Mouse (Mus musculus) limb, embryonic 14.5 days (tissue): ENCODE measurements around the gene Olfr629. TPM values are rescaled to one million over a fixed set of nuclear protein-coding genes. Genes with fewer than 3 reads are reported as not detected.
"Not testable (repeated sequence)": the region's sequence is repeated elsewhere in the genome, so short reads cannot be mapped to it uniquely, and the experiment has no call there.

Source experiments
- ATAC-seq: fragments of 200-750 bp; cut with Nextera tagmentation; 2 replicates; pipeline ENCODE4 v1.8.0; 2017; ENCODE audit warnings: low read depth, moderate number of reproducible peaks, moderate TSS enrichment; ENCODE audit not compliant: low FRiP score
- DNase-seq: peaks from one replicate; pipeline ENCODE4 v3.0.0-alpha.2; 2015; ENCODE audit warnings: low spot score
- H3K27ac ChIP-seq: fragments of 300-500 bp; sonication (generic); replicated peaks from 2 replicates; pipeline ENCODE4 v1.5.1; 2014; ENCODE audit warnings: low read depth, mild to moderate bottlenecking, low read length, moderate library complexity, mixed read lengths
- H3K27me3 ChIP-seq: fragments of 300-500 bp; sonication (generic); 2 replicates; pipeline ENCODE4 v1.6.1; 2014; ENCODE audit warnings: low read length, mixed read lengths; ENCODE audit not compliant: control insufficient read depth, insufficient read depth
- H3K36me3 ChIP-seq: fragments of 300-500 bp; sonication (generic); 2 replicates; pipeline ENCODE4 v1.6.1; 2014; ENCODE audit warnings: mild to moderate bottlenecking, low read length, moderate library complexity, mixed read lengths; ENCODE audit not compliant: control insufficient read depth, insufficient read depth
- H3K4me1 ChIP-seq: fragments of 300-500 bp; sonication (generic); 2 replicates; pipeline ENCODE4 v1.6.1; 2014; ENCODE audit warnings: antibody characterized with exemption, low read length, mixed read lengths; ENCODE audit not compliant: control insufficient read depth, insufficient read depth
- H3K4me2 ChIP-seq: fragments of 300-500 bp; sonication (generic); replicated peaks from 2 replicates; pipeline ENCODE4 v1.6.1; 2014; ENCODE audit warnings: low read depth, mild to moderate bottlenecking, low read length, moderate library complexity; ENCODE audit not compliant: severe bottlenecking
- H3K4me3 ChIP-seq: fragments of 300-500 bp; sonication (generic); replicated peaks from 2 replicates; pipeline ENCODE4 v1.5.1; 2014; ENCODE audit warnings: low read length
- H3K9ac ChIP-seq: fragments of 300-500 bp; sonication (generic); 2 replicates; pipeline ENCODE4 v1.6.1; 2014; ENCODE audit warnings: mild to moderate bottlenecking, low read depth, low read length, moderate library complexity; ENCODE audit not compliant: severe bottlenecking
- H3K9me3 ChIP-seq: fragments of 300-500 bp; sonication (generic); 2 replicates; pipeline ENCODE4 v1.6.1; 2016; ENCODE audit warnings: low read length; ENCODE audit not compliant: control insufficient read depth
- POLR2A ChIP-seq: fragments of 200-500 bp; IDR thresholded peaks from 2 replicates; pipeline ENCODE4 v1.8.0; 2012; ENCODE audit warnings: inconsistent platforms, mild to moderate bottlenecking, moderate library complexity, borderline replicate concordance; ENCODE audit not compliant: insufficient read depth, insufficient read length; ENCODE audit errors: extremely low read depth
- WGBS: fragments of 180-500 bp; shearing (Covaris S2); extraction: QIAGEN DNeasy Blood & Tissue Kit; methylation state at CpG from one replicate; pipeline ENCODE4 v1.1.7; 2014; 5-methylcytosine and 5-hydroxymethylcytosine counted together
- polyA plus RNA-seq, 2 experiments: library from polyadenylated mRNA; depleted of rRNA in 1 of 2; stranded (reverse) in 1 of 2; unstranded in 1 of 2; fragments of >200 nt; fragmentation: Nextera tagmentation in 1 of 2; extraction: Ambion mirVana in 1 of 2; gene quantifications; 2 replicates each; pipeline versions ENCODE4 v1.2.1 to v1.2.3; 2012 to 2014

Olfr629 gene
- not detected in 2 replicates for polyA plus RNA-seq (2012; rRNA removed)
- polyA plus RNA-seq (2014; fragmentation: Nextera tagmentation; extraction: Ambion mirVana): not detected in 2 replicates

DNA sequence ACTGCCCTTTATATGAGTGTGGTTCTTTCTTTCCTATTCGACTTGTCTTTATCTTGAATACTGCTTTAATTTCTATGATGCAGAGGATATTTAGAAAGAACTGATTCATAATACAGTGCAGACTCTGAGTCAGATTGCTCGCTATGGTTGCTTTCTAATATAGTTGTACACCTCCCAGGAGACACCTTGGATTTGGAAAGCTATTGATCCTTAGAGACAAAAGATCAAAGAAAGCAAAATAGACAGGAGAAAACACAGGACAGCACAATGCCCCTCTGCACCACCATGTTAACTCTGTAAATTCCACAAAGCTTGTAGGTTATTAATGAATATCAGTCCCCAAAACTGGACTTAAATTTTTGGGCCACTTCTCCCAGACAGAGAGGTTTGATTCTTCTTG is at the start of gene Olfr629:
Olfr629 (minus strand) TSS at position 101 of the 400 bp plus-strand sequence.
- no peaks in the 10 kb centered on the region for H3K27me3 ChIP-seq
- DNase-seq: no peak
- no peak within 1 kb of the TSS for H3K4me3 ChIP-seq
- H3K4me2 ChIP-seq: no peak within 1 kb of the TSS
- H3K4me1 ChIP-seq: no peaks in the 10 kb centered on the region
- H3K9me3 ChIP-seq: no peaks in the 10 kb centered on the region
- TF ChIP-seq POLR2A: no peak
- no peak for ATAC-seq
- no peaks in the 10 kb centered on the region for H3K36me3 ChIP-seq
- H3K27ac ChIP-seq: no peak within 1 kb of the TSS
- 78% methylated on average over 2 of the region's 2 CpGs for WGBS
- no peak within 1 kb of the TSS for H3K9ac ChIP-seq

DNA sequence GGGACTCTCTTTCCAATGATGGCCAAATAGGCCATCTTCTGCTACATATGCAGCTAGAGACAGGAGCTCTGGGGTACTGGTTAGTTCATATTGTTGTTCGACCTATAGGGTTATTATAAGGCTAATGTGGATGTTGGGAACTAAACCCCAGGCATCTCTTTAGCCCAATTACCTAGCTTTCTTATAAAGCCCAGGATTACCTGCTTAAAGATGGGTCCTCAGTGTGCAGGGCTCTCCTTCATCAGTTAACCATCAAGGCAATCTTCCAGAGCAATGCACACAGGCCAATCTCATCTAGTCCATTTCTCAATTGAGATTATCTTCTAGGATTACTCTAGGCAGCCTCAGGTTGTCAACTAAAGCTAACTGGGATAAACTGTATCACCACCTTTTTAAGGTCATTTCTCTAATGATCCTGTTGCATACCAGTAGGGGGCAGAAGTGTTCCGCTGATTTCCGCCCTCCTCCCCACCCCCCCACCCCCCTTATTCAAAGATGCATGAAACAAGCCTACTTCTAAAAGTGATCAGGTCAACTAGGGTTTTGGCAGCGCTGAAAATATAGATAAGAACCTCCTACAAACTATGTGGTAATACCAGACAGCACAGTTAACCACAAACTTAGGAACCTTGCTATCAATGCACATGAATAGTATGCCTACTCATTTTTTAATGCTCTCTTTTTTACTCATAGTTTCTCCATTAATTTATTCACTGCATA is 48.1 kb upstream of the Olfr629 start:
- Histone ChIP-seq H3K4me1 (no peaks in the 10 kb centered on the region), H3K4me3 (no peak overlapping the region), H3K4me2 (no peak overlapping the region), H3K9me3 (no peaks in the 10 kb centered on the region), H3K27me3 (no peaks in the 10 kb centered on the region), H3K36me3 (no peaks in the 10 kb centered on the region), H3K27ac (no peak overlapping the region), H3K9ac (no peak overlapping the region)
- no peak for TF ChIP-seq POLR2A
- ATAC-seq (no peak), DNase-seq (no peak)
- WGBS: 28% methylated on average over 4 of the region's 4 CpGs

DNA sequence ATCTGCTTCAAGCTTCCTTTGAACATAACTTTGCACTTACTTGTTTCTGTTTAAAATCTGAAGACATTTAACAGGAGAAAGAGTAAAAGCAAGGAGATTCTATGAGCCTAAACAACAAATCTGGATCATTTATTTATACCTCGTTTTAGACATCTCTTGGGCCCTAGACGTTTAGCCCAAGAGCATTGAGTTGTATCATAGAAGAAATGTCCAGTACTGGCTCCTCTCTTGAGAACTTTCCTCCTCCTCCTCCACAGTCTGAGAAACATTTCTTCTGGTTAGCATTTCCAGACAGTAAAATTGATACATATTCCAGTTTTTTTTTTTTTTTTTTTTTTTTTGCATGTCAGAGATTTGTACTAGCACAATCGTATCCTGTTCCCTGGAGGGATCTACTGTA is 47.0 kb upstream of the Olfr629 start, which contains the start of gene Olfr67:
Olfr67 (minus strand) TSS at position 101 of the 400 bp plus-strand sequence.
- ATAC-seq: no peak
- H3K27me3 ChIP-seq: no peaks in the 10 kb centered on the region
- no peak within 1 kb of the TSS for H3K27ac ChIP-seq
- no peak within 1 kb of the TSS for H3K9ac ChIP-seq
- H3K4me2 ChIP-seq: no peak within 1 kb of the TSS
- no peak within 1 kb of the TSS for H3K4me3 ChIP-seq
- no peaks in the 10 kb centered on the region for H3K4me1 ChIP-seq
- TF ChIP-seq POLR2A: no peak
- WGBS: 69% methylated on average over 3 of the region's 3 CpGs
- H3K36me3 ChIP-seq: no peaks in the 10 kb centered on the region
- no peaks in the 10 kb centered on the region for H3K9me3 ChIP-seq
- DNase-seq: no peak

DNA sequence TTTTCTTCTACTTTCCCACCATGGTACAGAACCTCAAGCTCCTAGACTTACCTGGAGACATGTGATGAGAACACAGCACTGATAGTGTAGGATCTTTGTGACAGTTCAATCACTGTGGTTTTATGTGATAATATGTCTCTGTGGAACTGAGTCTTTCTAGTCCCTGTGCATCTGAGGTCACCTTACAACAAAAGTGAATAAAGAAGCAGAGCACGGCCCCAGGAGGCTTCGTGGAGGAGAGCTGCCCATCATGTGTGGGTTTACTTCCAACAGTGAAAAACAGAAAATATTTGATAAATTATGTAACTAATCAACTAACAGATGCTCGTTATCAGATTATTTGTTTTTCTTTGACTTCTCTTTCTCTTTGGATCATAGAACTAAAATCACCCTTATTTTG is 34.9 kb upstream of the Olfr629 start, which contains the start of gene Olfr68:
Olfr68 (minus strand) TSS at position 101 of the 400 bp plus-strand sequence.
- no peaks in the 10 kb centered on the region for H3K9me3 ChIP-seq
- H3K27ac ChIP-seq: no peak within 1 kb of the TSS
- H3K27me3 ChIP-seq: no peaks in the 10 kb centered on the region
- no peak within 1 kb of the TSS for H3K4me2 ChIP-seq
- ATAC-seq: no peak
- H3K4me3 ChIP-seq: no peak within 1 kb of the TSS
- no peaks in the 10 kb centered on the region for H3K36me3 ChIP-seq
- H3K9ac ChIP-seq: no peak within 1 kb of the TSS
- no peak for DNase-seq
- H3K4me1 ChIP-seq: no peaks in the 10 kb centered on the region
- no peak for TF ChIP-seq POLR2A
- WGBS: 74% methylated on average over 3 of the region's 3 CpGs

DNA sequence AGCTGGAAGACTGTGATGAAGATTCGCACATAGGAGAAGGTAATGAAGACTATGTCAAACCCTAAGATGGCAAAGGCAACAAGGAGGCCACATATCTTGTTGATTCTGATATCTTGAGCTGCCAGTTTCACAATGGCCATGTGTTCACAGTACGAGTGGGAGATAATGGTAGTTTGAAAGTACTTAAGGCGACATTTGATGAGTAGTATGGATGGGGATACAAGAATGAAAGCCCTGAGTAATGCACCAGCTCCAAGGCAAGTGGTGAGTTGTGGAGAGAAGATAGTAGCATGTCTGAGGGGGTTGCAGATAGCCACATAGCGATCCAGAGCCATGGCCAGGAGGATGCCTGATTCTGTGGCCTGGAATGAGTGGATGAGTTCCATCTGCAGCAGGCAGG is 32.9 kb upstream of the Olfr629 start:
- ATAC-seq, H3K4me3 ChIP-seq, H3K4me2 ChIP-seq, DNase-seq, H3K4me1 ChIP-seq, H3K27ac ChIP-seq, H3K9ac ChIP-seq, H3K36me3 ChIP-seq, H3K27me3 ChIP-seq, H3K9me3 ChIP-seq: not testable (repeated sequence)
- 86% methylated on average over 4 of the region's 4 CpGs for WGBS
